Mouse (Mus musculus): Measurements from ENCODE around the gene Gvin1. TPM values are rescaled to one million over a fixed set of nuclear protein-coding genes. Genes with fewer than 3 reads are reported as not detected.

The Gvin1 gene
- polyA plus RNA-seq (2014; fragmentation: Illumina TruSeq; extraction: RNeasy Lipid Tissue Mini Kit (QIAGEN cat#74804); ENCODE audit: low read depth, low replicate concordance) = 34.0 TPM

GRCm38 (mm10) chr7:106215177-106215576 is at the start of gene Gvin1:
Gvin1 (minus strand) TSS chr7:106215326.

